Mouse (Mus musculus): ENCODE results near the gene Dbf4. TPM values are rescaled to one million over a fixed set of nuclear protein-coding genes. Genes with fewer than 3 reads are reported as not detected.

The Dbf4 gene
- 10 to 100 TPM; 13.9 to 17.7 TPM for polyA plus RNA-seq (2017; shearing (Covaris generic))

DNA sequence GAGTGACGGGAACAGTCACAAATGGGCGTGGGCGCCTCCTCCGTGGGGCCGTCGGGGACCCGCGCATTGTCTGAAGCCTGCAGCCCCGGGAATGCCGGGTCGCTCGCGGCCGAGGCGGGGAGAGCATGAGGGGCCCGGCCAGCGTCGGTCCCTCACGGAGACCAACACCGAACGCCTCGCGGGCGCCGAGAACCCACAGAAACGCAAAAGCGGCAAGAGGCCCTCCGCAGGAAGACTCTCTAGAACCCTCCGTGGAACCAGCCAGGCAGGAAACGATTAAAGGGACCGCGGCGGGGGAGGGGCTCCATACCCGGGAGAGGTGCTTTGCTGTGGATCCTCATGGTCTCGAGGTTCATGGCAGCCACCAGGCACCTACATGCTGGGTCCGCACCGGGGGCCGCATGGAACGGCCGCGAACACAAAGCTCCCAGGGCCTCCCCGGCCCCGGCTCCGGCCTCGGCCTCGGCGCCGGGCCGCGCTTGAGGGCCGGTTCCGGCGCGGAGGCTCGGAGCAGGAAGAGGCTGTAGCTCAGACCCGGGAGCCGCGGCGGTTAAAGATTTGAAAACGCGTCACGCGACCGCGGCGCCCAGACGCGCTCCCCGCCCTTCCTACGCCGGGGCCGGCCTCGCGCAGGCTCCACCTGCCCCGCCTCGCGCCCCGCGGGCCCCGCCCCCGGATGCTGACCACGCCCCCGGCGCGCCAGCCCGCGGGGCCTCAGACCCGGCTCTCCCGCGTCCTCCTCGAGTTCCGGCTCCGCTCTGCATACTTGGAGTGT lies at the start of gene Dbf4, which contains the start of gene Slc25a40:
Gene Dbf4, minus strand, starts transcription at position 560 of the 775 bp plus-strand sequence.
Gene Slc25a40, plus strand, starts transcription at position 694 of the 775 bp plus-strand sequence.
- ATAC-seq: peak; percentile 81

DNA sequence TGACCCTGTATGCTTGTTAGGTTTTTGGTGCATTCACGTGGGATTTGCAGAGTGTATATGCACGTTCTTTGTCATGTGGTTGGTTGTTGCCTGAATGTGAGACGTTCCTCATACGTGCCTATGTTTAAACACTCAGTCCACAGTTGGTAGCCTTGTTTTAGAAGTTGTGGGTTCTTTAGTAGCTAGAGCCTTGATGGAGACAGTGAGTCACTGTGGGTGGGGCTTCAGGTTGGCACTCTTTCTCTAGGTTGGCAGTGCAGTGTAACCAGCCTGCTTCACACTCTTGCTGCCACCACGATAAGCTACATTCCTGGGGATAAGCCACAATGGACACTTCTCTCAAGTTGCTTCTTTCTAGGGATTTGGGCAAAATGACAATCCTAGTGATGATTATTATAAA lies 34.0 kb upstream of the Dbf4 start:
- ATAC-seq: peak; percentile 72

DNA sequence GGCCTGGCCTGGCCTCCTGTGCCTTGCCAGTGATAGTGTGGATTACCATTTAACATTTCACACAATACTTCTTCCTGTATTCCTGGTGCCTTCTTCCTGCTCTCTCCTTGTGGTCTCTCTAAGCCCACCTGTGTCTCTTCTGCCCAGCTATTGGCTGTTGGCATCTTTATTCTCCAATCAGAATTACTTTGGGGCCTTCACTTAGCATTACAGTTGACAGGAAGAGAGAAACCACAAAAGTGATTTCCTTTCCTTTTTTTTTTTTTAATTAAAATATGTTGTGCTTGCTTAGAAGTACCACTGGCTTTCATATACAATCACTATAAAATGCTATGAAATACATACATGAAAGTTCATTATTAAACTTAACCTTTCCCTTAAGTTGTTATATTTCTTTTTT lies 33.0 kb upstream of the Dbf4 start:
- peak; percentile 60 for ATAC-seq

DNA sequence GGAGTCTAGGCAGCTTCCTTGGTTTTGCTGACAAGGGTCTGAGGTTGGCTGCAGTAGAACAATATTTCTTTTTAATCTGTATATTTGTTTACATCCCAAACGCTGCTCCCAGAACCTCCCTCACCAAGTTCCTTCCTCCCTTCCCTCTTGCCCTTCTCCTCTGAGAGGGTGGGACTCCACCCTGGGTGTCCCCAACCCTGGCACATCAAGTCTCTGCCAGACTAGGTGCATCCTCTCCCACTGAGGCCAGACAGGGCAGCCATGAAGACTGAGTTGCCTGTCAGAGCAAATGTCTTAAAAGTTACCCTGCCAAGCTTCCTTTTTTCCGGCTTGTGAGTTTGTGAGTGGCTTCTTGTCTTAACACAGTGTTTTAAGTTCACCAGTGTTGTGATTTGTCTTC lies 16.6 kb upstream of the Dbf4 start:
- ATAC-seq: no peak

DNA sequence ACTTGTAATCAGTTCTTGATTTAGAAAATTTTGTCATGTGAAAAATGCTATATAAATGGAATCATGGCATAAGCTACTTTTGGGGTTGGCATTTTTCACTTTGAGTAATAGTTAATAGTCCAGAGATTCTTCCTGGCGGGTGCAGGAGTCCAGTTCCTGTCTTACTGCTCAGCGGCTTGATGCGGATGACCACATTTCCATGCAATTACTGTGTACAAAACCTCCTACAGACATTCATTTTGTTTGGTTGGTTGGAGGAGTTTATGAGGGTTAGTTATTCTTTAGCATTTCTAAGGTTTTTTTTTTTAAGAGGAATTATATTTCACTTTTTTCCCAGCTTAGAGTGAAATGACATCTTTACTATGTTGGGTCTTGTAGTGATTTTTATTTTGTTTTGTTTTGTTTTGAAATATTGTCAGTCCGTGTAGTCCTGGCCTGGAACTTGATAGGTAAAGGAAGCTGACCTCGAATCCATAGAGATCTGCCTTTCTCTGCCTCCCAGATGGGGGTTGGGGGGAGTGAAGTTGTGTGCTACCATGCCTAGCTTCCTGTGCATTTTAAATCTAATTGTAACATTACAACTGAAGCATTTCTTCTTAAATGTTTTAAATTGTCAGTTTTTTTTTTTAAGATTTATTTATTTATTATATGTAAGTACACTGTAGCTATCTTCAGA lies 15.1 kb upstream of the Dbf4 start:
- no peak for ATAC-seq

DNA sequence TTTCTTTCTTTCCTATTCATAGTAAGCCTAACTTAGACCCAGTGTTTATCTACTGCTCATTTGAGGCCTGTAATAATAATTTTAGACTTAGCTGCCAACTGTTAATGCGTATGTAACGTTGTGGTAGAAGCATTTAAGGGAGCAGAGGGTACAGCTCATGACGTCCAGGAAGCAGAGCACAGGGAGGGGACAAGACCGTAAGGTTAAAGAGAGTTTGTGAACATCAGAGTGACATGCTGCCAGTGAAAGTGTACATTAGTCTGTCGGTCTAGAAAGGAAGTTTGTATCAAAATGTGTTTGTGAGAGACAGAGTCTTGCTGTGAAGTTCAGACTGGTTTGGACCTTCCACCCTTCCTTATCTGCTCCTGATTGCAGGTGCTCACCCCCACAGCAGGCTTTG lies 3.4 kb upstream of the Dbf4 start:
- no peak for ATAC-seq

DNA sequence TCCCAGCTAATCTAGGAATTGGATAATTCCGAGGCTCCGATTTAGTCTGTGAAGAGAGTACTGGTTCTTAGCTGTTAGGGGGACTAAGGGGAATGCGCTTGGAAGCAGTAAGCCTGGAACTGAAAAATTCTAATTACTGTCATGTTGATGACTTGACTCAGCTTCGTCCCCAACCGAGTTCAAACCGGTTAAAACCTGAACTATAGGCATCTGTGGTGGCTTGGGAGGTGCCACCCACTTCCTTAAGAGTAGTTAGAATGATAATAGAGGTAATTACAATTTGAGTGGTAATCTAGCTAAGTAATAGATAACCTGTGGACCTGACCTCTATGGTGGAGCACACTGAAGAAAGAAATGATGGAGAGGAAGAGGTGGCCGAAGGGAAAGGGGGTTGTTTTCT lies 1.6 kb upstream of the Dbf4 start:
- ATAC-seq: peak; percentile 11

DNA sequence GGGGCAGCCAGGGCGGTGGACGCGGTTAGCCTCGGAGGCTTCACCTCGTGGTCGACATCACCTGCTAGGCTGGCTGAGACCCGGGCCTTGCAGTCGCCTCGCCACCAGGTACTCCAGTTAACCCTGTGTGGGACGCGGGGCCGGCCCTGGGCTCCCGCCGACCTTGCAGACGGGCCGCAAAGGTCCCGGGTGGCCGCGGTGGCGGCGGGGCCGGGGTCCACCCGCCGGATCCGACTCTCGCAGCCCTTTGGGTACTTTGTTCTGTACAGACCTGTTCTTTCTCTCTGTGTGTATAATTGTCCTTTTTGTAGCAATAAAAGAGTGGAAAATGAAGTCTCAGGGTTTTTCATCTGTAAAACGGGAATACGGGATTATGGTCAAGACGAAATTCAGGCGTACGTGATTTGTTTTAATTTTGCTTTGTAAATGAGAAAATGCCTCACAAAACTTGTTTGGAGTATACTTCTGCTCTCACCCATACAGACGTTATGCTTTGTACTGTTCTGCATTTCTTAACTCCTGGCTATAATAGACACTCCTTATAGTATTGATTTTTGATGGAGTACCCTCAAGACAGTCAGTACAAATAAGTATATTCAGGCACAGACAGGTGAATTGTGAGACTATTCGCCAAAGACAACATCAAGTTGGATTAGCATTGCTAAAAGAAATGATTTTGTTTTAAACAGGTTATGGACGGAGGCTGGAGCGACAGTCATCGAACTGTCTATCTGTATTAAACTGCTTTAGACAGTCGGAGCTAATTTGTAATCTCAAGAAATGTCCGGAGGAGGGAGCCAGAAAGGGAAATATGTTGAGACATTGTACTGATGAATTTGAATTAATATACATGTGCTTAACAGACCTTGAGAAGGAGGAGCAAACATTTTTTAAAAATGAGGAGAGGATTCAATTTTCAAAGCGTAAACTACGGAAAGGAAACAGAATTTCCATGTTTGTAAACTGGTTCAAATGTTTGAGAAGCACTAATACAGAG lies 714 bp upstream of the Dbf4 start:
- ATAC-seq: no peak

DNA sequence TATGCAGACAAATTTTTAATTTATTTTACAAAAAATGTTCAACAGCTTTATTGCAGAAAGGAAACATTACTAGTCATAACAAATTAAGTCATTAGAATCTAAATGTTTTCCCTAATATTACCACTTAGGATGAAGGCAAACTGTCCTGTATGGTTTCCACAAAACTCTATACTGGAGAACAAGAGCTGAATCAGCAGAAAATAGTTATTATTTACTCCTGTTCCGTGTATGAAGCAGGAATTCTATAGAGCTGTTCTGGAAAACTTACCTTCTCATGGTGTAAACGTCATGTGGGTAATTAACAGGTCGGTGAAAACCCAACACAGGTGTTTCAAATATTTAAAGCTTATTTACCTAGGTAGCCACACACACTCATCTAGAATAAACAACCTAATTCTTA lies 1.1 kb downstream of the Dbf4 start:
- ATAC-seq: no peak

DNA sequence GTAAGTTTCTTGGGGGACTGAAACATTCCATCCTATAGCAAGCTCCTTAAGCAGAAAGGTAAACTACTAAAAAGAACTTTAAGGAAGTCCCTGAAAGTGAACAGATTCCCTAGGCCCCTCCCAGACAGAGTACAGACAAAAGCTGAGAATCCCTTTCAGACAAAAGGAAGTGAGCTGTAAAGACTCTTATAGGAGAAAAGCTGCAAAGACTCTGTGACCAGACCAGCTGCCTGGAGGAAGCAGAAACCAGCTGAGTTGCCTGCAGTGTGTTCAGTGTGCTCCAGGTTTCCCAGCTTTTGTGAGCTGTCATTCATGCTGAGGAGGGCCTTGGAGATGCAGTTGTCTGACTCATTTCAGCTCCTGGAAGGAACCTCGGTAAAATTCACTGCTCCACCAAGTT lies 5.1 kb downstream of the Dbf4 start:
- no peak for ATAC-seq

DNA sequence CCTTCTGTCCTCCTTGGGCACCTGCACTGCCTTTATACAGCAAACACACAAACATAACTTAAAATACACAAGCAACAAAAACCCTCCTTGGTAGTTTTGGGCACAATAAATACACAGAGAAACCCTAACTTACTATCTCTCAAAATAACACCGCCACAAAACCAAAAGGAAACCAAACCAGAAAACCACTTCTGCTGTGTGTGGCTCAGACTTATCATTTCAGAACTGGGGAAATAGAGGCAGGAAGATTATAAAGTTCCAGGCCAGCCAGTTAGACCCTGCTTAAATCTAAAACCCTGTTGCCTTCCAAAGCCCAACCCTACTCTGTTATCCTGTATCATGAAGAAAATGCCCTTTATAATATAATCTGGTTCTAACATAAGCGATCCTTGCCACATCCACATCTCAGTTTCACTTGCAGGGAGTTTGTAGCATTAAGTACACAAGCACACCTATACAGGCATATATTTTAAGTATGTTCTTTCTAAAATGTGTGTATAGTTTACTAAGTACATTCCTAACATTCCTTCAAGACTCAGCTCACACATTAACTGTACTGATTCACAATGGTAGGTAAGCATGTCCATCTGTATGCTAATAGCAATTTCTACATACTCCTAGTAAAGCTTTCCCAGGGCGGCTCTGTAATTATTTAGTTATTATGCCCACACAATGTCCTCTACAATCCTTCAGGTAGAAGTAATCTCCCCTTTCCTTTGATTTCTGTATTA lies 5.7 kb downstream of the Dbf4 start:
- ATAC-seq: no peak

DNA sequence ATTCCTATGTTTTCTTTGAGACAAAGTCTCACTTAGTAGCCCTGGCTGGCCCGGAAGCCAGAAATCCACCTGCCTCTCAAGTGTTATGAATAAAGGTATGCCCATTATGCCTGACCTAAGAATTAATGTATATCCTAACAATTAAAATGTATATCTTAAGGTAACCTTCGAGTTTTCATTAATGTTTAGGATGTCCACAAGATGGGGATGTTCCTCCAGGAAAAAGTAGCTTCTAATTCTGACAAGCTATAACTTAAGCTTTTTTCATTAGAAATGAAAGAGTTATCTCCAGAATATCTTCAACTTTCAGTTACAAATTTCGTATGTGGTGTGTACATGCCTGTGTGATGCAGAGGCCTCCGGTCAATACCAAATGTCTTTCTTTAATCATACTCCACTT lies 13.8 kb downstream of the Dbf4 start:
- peak; percentile 28 for ATAC-seq

DNA sequence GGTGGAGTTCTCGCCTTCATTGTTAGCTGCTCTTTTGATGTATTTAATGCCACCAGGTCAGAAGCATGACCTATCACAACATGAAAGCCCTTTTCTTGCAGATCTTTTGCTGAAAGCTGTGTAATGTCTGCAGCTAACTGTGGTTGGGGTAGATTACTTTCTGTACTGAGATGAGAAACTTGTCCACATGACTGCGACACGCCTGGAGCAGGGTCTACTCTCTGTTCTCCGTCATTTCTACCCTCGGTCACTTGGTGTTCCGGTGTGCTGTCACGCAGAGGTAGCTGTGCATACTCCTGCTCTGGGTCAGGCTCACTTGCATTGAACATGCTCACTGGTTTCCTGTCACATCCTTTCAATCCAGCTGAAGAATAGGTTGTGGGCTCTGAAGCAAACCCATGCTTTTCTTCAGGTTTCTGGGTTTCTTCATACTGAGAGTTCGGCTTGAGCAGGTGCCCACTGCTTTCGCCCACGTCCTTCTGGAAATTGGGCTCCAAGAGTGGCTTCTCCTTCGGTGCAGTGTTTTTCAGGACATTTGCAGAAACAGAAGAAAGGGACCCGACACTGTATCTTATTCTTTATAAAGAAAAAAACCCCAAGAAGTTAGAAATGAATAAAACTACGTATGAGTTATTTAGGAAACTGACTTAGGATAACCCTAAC lies 24.8 kb downstream of the Dbf4 start:
- no peak for ATAC-seq

DNA sequence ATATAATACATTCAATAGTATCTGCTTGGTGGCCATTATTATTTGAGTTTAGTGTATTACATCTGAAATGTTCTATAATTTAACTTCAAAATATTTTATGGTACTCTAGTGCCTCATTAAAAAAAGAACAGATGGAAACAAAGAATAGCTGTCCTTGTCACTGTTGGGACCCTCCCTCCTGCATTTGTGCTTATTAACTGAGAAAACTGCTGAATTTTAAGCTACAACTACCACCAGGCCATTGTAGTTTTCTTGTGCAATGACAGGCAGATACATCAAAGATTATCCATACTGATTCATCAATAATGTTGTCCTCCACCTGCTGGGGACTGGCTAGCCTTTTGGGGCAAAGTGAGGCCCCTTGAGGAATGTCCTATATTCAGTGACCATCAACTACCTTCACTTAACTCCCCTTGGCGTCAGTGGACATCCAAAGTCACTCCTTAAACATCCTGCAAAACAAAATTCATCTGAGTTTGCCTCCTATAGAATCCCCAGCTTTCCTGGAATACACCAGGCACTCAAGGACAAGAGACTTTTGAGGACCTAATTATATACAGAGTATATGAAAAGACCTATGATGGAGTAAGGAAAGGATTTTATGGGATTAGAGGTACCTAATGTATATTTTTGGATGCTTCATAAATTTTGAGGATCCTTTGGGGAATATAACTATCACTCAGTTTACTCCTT lies 28.5 kb downstream of the Dbf4 start:
- no peak for ATAC-seq

DNA sequence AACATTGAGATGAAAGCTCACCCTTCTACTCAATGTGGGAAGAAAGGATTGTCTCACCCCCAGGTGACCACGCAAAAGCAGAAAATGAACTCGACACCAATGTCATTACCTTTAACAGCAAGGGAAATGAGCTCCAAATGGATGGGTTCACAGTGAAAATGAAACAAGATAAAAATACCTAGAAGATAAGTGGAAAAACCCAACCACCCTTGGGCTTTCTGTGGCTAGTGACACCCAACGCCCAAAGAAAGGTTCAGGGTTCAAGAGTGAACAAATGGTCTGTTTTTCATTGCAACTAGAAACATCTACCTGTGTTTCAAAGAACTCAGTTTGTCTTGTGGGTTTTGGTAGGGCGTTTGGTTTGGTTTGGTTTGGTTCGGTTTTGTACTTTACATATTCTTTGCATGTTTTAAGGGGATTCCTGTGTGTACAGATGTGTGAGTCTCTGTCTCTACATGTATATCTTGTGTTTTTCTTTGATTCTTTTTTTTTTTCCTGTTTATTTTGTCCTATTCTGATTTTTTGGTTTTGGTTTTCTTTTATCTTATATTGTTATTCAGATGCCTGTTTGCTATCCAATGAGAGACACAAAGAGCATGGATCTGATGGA lies 48.1 kb downstream of the Dbf4 start:
- no peak for ATAC-seq

DNA sequence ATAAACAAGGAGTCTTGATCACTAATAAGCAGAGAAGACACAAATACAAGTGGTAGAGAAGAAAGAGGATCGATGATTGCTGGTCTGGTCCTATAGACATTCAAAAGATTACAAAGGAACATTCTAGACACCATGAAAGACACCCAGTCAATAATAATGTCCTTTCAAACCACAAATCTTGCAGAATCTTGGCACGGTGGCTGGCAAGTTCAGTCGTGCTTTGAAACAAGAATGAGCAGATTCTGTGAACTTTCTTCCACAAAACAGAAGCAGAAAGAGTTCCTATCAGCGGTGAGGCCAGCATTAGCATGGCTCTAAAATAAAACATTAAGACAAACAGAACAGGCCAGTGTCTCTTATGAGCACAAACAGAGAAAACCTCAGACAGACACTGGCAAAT lies 49.1 kb downstream of the Dbf4 start:
- no peak for ATAC-seq

DNA sequence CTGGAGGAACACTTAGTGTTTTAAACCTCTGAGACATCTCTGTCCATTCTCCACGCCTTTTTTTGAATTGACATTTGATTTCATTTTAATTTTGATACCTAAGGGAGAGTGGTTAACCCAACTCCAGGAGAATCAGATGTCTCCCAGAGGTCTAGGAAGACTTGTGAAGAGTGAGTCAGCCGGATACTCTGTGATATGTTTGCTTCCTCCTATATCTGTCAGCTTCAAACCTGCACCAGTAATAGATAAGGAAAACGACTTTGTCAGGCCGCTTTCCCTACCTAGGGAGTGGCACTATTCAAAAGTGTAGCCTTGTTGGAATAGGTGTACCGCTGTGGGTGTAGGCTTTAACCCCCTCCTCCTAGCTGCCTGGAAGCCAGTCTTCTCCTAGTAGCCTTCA lies 53.7 kb downstream of the Dbf4 start:
- no peak for ATAC-seq

DNA sequence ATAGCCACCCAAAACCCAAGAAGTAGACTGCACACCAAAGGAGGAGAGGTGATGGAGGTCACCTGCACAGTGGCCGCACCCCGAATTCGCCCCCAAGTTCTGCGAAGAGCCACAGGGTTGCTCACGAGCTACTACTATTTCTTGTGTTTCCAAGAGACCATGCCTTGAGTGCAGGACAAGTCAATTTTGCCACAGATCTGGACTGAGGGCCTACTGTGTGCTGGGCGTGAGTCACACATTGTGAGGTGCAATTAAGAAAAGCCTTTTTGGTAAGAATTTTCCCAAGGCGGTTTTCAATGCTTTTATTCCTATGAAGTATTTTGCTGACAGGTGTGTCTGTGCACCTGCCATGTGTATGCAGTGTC lies 54.2 kb downstream of the Dbf4 start:
- ATAC-seq: no peak

DNA sequence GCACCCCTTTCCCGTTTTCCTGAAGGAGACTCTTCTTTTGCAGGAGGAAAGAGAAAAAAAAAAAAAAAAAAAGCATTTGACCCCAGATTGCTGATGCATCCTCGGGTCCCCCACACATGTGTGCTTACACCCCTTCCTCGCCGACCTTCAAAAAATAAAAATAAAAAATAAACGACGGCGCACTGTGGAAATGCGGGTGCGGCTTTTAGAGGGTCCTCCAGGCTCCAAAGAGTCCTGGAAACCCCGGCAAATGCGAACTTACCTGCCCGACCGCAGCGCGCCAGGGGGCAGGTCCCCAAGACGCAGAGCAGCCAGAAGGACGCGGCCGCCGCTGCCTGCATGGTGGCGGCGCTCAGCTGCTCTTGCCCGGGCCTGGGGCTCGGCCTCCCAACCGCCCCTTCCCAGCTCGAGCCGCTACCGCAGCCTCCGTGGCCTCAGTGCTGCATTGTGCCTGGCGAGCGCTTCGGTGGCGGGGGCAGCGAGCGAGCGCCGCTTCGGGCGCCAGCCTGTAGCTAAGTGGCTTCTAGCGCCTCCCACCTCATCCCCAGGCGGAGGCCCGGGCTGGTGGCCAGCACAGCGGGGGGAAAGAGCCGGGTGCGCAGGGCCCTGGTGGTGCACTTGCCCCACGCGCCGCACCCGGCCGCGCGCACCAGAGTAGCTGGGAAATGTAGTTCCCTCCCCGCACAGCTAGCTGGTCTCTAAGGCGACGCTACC lies 54.7 kb downstream of the Dbf4 start, which contains the start of gene Adam22:
Gene Adam22, minus strand, starts transcription at position 547 of the 714 bp plus-strand sequence.
- no peak for ATAC-seq

Data from activated CD4-positive, CD25-positive, alpha-beta regulatory T cell, adult 4 months (primary cell).